Mouse (Mus musculus) ES-Bruce4 (cell line): ENCODE results near the gene Xcr1.

Experiments
- CTCF ChIP-seq: IDR thresholded peaks from one replicate; pipeline ENCODE4 v1.8.1; 2011; ENCODE audit warnings: low read depth, low read length
- POLR2A ChIP-seq: IDR thresholded peaks from one replicate; pipeline ENCODE4 v1.8.1; 2011; ENCODE audit warnings: low read length; ENCODE audit not compliant: insufficient read depth

- no peak for TF ChIP-seq CTCF
- TF ChIP-seq POLR2A = no peak
Observed at GRCm38 (mm10) chr9:123851713-123852448, 9.9 kb downstream of the Xcr1 start, which contains the start of gene Fyco1.
